Mouse (Mus musculus): ENCODE measurements at regions not wholly inside any gene's neighbourhood (a gene's known extent, or its start where the extent isn't known, plus 50 kb on each side); places are given as distances from the start of the nearest gene placed in this dataset.
"Not testable (repeated sequence)": the region's sequence is repeated elsewhere in the genome, so short reads cannot be mapped to it uniquely, and the experiment has no call there.

DNA sequence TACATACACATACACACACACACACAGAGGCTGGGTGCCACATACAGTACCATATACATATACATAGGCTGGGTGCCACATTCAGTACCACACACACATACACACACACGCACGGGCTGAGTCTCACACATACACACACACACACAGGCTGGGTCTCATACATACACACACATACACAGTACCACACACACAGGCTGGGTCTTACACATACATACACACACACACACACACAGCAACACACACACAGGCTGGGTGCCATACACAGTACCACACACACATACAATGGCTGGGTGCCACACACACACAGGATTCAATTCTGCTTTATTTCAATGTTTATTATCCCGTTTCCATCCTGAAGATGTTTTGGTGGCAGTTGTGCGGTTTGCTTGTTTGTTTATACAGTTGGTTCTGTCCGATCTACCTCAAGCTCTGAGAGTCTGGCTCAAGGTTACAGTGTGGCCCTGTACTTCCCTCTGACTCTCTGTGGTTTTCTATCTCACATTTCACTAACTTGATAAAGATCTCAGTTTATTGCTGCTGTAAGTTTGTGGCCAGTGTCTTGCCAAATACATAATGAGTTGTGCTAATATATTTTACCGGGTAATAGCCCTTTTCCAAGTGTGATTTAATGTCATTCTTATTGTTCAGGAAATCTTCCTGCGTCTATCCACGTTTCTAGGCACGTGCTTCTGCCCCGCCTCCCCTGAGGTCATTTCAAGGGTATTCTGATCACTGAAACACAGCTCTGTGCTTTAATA lies 164.7 kb upstream of the Zfp637 start:
- no peak for DNase-seq (ENCODE audit: low read depth, low spot score)

DNA sequence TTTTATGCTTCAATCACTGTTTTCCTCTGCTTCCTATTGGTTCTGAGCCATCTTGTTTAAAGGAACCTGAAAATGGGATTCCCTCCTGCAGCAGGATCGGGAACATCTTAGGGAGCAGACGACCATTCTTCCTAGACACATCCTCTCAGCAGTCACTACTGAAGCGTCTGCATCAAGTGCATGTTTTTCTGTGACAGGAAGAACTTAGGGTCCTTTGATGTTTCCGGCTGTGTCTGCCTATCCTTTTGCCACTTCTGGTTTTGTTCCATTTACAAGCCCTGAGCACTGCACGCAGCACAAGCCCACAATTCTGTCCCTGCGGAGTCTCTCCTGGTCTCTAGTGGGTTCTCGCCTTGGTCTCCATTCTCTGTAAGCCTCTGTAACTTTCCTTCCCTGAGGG lies 163.9 kb upstream of the Zfp637 start:
- DNase-seq (ENCODE audit: low read depth, low spot score) = no peak

DNA sequence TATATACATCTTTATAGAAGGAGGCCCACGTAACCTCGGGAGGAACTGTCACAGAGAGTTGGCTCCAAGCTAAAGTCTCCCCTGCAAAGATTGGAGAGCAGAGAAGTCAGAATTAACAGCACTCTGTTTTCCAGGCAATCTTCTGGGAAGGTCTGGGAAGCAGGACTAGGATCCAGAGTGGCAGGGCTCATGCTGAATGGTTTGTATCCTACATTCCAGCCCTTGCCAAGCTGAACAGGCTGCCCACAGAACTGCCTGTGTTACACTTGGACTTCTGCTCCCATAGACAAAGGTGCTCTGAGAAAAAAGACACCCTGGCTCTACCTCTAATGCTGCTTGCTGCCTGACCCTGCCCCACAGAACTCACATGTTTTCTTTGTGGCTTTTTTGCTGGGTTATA lies 163.2 kb upstream of the Zfp637 start:
- no peak for DNase-seq (ENCODE audit: low read depth, low spot score)

DNA sequence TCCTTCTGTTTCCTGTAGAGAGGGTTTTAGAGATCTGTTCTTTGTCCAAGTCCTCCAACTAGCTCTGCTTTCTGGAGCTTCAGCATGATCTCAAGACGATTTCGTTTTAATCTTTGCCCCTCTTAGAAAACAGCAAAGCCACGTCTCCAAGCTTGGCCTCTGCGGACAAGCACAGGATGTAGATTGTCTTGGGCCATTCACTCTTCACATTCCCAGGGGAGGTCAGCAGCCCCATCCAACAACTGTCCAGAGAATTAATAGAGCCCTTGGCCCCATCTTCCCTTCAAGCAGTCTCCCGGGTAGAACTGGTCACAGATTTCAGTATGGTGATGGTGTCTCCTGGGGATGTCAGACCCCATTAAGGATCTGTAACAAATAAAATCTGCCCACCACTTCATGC lies 162.7 kb upstream of the Zfp637 start:
- no peak for DNase-seq (ENCODE audit: low read depth, low spot score)

DNA sequence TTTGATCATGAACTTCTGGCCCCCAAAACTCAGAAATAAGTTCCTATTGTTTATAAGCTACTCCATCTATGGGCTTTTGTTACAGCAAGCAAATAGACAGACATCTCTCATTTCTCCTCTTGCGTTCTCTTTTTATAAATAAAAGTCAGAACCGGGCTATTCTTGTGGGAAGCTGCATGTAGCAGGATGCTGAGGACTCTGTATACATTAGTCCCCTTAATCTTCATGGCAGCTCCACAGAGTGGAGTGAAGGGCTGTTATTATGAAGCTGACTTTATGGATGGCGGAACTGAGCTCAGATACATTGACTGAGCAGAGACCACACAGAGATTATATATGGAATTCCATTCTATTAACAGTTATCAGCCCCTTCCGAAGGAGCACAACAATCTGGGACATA lies 162.1 kb upstream of the Zfp637 start:
- DNase-seq (ENCODE audit: low read depth, low spot score) = no peak

DNA sequence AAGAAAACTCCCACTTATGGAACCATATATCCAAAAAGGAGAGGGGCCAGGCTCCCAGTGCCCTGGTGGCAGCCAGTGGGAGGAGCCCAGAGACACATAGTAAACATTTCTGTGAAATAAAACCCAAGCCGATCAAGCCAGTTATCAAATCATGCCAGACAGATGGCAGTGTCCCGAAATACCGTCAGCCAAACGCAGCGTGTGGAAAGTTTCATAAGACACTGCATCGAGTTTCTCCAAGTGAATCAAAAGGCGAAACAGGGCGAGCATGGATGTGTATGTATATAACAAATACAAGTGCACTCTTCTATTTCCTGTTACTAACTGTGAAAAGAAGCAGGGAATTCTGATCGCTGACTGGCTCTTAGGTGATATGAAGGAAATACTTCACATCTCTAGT lies 154.8 kb upstream of the Zfp637 start:
- no peak for DNase-seq (ENCODE audit: low read depth, low spot score)

DNA sequence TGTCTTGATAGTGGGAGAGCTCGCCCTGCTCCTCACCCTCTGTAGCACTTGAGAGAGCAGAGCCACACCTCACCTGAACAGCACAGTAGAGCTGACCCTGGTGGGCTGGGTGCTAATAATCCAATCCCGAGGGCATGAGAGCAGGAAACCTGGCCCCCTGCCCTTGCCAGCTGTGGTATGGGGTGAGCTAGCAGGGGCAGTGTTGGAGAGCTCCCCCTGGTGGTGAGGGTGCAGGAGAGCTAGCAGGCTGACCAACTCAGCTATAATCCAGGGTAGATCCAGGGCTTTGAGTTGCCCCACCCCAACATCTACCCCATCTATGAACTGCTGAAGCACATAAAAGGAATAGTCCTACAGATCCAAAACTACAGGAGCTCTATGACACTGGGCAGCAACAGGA lies 153.9 kb upstream of the Zfp637 start:
- peak; percentile 3 for DNase-seq (ENCODE audit: low read depth, low spot score)

DNA sequence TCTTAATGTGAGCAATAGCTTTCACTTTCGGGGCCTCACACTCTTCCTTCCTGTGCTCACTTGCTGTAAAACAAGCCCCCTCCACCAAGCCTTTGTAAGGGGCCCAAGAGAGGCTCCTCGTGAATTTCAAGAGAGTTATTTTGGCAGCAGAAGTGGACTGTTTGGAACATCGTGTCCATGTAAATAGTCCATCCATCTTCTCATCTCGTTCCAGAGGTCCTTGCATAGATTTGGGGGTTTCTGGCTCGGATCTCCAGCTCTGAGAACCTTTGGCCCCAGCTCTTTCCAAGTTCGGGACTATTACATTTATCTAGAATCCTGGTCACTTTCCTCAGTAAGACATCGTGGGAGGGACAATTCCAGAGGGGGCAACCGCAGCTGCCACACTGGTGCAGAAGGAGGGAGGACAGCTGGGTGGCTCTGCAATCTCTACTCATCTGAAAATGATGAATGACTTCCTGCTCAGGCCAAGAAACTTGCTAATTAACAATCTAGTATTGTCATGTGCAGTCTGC lies 152.3 kb upstream of the Zfp637 start:
- DNase-seq (ENCODE audit: low read depth, low spot score) = no peak

DNA sequence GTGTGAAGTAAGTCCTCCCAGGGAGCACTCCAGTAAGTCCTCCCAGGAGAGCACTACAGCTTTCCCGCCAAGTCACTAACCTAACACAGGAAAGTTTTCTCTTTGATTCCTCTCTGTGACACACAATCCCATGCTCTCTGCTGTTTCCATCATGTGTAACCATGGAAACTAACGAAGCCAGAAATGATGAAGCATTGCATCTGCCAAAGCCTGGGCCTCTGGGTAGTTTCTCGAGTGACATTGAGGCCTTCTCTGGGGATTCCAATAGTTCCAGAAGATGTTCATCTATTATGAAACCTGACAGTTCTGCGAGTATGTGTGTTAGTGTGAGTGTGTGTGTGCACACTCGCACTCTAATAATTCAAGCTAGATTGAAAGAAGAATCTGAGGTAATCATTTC lies 140.7 kb upstream of the Zfp637 start:
- DNase-seq (ENCODE audit: low read depth, low spot score) = no peak

DNA sequence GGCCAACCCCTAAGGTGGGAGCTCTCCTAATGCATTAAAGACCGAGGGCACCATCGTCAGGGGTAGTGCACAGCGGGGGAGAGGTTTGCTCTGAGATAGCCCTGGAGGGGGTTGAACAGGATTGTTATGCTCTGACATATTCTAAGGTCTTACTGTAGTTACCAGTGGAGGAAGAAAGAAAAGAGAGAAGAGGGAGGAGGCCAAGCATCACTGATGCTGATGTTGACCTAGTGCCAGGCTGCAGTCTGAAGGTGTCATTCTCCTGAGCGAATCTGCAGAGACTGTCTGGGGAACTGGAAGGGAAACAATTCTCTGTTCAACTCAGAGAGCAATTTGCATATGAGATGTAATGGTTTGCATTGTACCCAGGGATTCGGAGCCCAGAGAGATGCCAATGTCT lies 139.4 kb upstream of the Zfp637 start:
- DNase-seq (ENCODE audit: low read depth, low spot score) = no peak

DNA sequence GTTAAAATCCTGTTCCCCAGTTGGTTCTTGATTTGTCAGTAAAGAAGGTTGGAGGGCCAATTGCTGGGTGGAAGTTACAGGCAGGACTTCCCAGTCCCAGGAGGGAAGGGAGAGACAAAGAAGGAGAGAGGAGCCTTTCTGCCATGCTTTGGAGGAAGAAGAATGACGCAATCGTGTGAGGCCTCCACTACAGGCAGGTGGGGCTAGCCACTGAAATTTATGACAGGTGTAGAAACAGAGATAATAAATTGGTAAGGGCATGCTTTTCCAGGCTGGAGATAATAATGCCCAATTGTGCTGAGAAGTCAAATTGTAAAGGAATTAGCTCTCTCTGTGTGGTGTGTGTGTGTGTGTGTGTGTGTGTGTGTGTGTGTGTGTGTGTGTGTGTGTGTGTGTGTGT lies 135.0 kb upstream of the Zfp637 start:
- DNase-seq (ENCODE audit: low read depth, low spot score) = no peak

DNA sequence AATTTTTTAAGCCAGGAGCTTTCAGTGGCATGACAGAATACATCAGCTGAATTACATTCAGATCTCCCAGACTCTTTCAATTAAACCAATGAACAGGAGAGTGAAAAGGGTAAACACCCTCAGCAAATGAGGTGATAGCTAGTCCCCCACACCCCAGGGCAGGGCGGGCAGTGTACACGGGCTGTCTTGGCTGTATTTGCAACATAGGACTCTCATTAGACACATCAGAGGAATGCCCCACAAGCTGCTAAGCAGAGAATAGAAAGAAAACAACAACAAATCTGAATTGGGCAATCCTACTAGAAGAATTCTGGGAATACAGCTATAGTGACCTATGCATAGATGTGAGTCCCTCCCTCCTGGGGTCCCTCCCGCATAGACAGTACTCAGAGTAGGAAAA lies 131.8 kb upstream of the Zfp637 start:
- DNase-seq (ENCODE audit: low read depth, low spot score) = no peak

DNA sequence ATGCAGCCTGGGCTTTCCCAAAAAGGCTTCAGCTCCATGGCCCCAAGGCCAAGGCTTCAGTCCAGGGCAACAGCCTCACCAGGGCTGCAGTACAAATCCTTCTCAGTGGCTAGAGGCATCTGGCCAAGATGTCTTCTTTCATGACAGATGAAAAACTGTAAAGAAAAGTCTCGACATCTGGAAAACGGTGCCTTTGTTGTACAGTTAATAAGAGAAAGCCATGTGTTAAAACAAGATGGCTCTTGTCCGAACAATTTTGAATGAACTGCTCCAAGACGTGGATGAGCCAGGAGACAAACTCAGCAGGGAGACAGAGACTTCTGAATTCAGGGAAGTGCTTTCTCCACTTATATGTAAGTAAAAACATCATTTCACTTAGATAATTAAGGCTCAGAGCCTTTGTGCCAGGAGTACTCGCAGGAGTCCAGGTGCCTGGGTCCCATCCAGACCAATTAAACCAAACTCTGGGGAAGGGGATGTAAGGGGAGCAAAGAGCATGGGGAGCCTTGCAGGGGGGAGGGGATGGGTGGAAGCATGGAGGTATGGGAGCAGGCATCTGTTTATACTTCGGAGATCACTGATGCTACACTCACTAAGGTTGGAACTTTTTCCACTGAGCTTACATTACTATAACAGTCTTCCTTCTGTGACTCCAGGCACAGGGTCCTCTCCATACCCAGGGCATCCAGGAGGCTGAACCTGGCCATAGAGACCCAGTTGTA lies 125.8 kb upstream of the Zfp637 start:
- no peak for DNase-seq (ENCODE audit: low read depth, low spot score)

DNA sequence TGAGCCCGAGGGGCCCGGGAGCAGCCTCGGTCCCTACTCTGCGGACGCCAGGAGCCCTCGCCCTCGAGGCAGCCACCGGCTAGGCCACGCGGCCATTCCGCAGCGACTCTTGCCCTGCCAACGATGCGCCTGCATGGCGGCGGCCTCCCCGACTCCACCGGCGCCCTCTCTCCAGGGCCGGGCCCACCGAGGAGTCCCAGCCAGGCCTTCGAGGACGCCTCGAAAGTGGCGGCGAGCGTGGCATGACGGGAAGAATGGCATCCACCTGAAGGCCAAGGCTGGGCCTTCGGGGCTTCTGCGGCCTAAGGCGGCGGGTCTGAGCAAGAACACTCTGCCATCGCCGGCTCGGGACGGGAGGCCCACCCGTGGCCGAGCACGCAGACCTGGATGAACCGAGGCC lies 124.6 kb upstream of the Zfp637 start:
- DNase-seq (ENCODE audit: low read depth, low spot score) = not testable (repeated sequence)

DNA sequence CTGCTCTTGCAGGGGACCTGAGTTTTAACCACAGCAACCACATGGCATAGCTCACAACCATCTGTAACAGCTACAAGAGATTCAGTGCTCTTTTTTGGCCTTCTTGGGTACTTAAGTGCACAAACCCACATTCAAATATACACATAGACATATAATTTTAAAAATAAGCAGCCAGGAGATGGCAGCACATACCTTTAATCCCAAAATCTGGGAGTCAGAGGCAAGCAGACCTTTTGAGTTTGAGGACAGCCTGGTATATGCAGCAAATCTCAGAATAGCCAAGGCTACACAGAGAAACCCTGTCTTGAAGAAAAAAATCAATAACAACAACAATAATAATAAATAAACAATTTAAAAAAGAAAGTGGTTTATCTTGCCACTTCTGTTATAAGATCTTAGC lies 88.6 kb upstream of the Zfp637 start:
- not testable (repeated sequence) for DNase-seq (ENCODE audit: low read depth, low spot score)

DNA sequence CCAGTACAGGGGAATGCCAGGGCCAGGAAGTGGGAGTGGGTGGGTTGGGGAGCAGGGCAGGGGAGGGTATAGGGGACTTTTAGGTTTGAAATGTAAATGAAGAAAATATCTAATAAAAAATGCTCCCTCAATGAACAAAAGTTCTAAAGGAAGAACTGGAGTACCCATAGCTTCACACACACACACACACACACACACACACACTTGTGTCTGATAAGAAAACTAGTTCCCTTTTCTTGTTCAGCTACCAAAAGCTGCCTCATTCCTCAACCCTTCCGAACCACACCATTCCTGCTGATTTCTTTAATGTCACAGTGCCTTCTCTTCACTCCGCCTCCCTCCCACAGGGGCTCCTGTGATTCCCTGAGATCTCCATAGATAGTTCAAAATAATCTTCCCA lies 85.3 kb upstream of the Zfp637 start:
- DNase-seq (ENCODE audit: low read depth, low spot score) = not testable (repeated sequence)

DNA sequence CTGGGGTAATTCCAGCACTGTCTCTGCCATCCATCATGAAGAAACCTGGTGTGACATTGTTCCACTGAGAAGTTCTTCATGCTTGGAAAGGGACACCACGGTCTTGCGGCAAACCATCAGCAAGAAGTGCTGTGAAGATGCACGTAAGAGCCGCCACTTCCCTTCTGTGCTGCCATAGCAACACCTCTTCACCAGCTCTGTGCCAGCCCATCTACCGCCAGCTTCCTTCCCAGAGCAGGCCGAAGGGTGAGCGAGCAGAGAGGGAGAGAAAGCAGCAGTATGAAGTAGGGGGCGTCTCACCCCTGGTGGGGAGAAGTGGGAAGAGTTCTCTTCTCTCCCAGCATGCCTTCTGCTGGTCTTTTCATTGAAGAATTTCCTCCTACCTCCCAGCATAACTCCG lies 84.8 kb upstream of the Zfp637 start:
- no peak for DNase-seq (ENCODE audit: low read depth, low spot score)

DNA sequence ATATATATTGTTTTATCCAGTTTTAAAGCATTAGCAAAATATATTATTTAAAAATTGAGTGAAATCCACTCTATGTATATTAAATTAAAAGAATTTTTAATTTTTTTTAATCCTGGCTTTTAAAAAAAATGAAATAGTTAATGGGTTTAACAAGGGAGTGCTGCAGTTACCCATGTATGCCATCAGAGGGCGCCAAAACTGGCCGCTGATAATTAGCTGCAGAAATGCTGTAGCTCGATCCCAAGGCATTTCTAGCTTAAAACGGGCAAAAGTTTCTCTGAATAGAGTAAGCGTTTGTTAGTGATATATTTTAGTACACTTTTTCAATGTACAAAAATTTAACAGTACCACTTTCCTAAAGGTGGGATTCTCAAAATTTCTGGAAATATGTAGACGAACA lies 82.5 kb upstream of the Zfp637 start:
- DNase-seq (ENCODE audit: low read depth, low spot score) = not testable (repeated sequence)

DNA sequence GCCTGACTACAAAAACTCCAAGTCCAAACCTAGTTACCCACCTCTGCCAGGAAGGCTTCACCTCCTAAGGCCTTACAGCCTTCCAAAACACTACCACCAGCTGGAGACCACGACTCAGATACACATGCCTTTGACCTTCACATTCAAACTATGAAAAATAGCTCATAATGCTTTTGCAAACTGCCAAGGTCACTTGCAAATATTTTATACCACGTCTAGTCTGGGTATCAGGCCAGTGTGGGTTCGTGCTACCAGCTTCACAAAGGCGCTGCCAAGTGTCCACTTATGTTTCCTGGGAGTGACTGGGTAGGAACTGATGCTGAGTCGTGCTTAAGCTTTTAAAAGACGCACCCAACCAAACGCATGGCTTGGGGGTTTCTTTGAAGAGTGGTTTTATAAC lies 69.5 kb upstream of the Zfp637 start:
- no peak for DNase-seq (ENCODE audit: low read depth, low spot score)

DNA sequence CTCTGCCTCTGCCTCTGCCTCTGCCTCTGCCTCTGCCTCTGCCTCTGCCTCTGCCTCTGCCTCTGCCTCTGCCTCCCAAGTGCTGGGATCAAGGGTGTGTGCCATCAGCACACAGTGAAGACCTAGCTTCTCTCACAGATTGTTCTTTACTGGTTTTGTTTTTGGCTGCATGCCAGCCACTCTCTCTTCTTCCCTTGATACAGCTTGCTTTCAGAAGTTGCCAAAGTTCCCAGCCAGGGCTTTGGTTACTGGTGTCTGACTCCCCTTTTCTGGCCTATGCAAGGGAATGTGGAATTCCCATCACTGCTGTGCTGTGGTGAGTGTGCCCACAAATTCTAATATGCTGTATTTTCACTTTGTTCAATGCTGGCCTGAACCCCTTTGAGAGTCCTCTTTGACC lies 68.6 kb upstream of the Zfp637 start:
- DNase-seq (ENCODE audit: low read depth, low spot score) = no peak

DNA sequence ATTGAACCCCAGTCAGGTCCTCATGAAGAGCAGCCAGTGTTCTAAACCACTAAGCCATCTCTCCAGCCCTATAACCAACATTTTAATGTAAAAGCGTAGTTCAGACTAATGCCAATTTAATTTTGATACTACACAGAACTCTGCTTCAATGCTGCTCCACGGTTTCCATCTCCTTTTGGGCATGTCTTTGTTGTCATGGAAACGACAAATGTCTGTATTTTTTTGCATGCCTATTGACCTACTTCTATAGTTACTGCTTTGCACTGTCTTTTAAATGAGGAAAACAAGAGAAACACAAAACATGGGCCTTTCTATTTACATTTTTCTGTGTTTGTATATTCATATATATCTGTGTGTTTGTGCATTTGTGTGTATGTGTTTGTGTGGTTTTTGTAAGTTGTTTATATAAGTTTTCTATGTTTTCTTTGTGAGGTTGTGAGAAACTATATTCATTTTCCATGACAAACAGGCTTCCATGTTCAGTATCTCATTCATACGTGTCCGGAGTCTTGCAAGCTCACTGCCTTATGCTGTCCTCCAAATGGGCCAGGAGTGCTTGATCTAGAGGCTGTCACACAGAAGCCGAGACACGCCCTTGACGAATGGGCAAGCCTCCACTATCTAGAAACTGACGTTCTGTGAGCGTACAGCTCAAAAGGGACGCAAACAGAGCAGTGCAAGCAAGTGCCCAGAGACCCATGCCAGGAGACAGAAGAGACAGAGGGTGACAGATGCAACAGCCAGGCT lies 65.5 kb upstream of the Zfp637 start:
- no peak for DNase-seq (ENCODE audit: low read depth, low spot score)

DNA sequence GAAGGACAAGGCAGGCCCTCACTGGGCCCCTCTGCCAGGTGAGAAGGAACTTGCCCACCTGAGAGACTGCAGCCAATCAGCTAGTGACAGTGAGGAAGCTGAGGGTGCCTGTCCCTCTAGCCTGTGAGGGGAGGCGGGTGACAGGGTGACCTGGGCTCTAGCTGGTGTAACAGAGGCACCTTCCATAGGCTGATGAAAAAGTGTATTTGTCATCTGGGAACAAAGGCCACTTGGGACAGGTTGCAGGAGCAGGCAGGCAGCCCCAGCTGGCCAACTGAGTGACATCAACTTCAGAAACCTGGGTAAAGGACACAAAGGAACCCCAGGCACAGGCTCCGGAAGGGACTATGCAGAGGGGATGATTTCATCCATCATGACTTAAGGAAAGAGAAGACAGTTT lies 63.0 kb upstream of the Zfp637 start:
- no peak for DNase-seq (ENCODE audit: low read depth, low spot score)

DNA sequence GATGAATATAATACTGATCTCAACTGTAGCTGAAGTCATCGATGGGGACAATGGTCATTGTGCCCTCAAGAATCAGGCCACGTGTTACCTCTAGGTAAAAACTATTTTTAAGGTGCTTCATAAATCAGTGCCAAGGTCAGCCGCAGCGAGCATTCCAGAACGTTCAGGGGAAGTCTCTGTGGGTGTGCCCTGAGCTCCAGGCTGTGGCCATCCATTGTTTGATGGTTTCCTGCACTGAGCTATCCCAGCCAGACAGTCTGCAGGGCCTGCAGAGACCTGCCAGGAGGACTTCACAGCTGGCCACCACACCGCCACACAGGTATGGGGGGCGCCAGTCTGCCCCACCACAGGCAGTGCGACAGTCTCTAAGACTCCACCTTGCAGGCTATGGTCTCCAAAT lies 62.5 kb upstream of the Zfp637 start:
- DNase-seq (ENCODE audit: low read depth, low spot score) = no peak
